Mouse (Mus musculus) subcutaneous adipose tissue, adult 2 months (tissue): ENCODE measurements around the gene Ankrd34c. TPM values are rescaled to one million over a fixed set of nuclear protein-coding genes. Genes with fewer than 3 reads are reported as not detected.

ENCODE experiments used
- polyA plus RNA-seq: library from polyadenylated mRNA; depleted of rRNA; stranded (reverse); fragments of >200 nt; gene quantifications from 2 replicates; pipeline ENCODE4 v1.2.3, GENCODE M21; 2012; ENCODE audit warnings: low replicate concordance; rRNA removed

The Ankrd34c gene
- polyA plus RNA-seq: not detected in 2 replicates

GRCm38 (mm10) chr9:89738295-89738694 is at the start of gene Ankrd34c:
Gene Ankrd34c, minus strand, starts transcription at chr9:89738475.

GRCm38 (mm10) chr9:89704265-89705196 is 33.7 kb downstream of the Ankrd34c start, which contains the start of gene Tmed3:
Gene Tmed3, minus strand, starts transcription at chr9:89705068.

Other genes starting within 250 kb of the Ankrd34c start
- 0.94 TPM in 1 of 2 replicates, not detected in the other for gene Minar1, start 115.3 kb downstream of the Ankrd34c start, polyA plus RNA-seq
- gene Tmed3, start 33.4 kb downstream of the Ankrd34c start, polyA plus RNA-seq: 155 and 172 TPM in 2 replicates
- gene Rasgrf1, start 171.4 kb upstream of the Ankrd34c start, polyA plus RNA-seq: 3.0 TPM in 1 of 2 replicates, not detected in the other